Mouse (Mus musculus): ENCODE results near the gene Clic1.
A peak's percentile ranks its signal among the peaks of the same experiment; 100 is the strongest.

Clic1 gene

GRCm38 (mm10) chr17:35064951-35065947 lies 15.5 kb downstream of the Clic1 start, which contains the start of gene Ly6g6c:
Gene Ly6g6c (plus strand): TSS chr17:35065388.
- peak; percentile 73 to 78 for DNase-seq

GRCm38 (mm10) chr17:35066084-35066483 lies 16.3 kb downstream of the Clic1 start, which contains the start of gene Mpig6b:
Gene Mpig6b (minus strand): TSS chr17:35066184.
- no peak for DNase-seq

- DNase-seq, result no peak
These were observed 18.6 kb downstream of the Clic1 start for GRCm38 (mm10) chr17:35068213-35068914.

- no peak for DNase-seq
These were observed 20.9 kb downstream of the Clic1 start for GRCm38 (mm10) chr17:35070556-35071229.

- no peak for DNase-seq
These were observed 21.7 kb downstream of the Clic1 start for GRCm38 (mm10) chr17:35071454-35071853.

- no peak for DNase-seq
These were observed 24.3 kb downstream of the Clic1 start for GRCm38 (mm10) chr17:35074097-35074496.

GRCm38 (mm10) chr17:35076507-35077176 lies 26.9 kb downstream of the Clic1 start, which contains the start of gene Ly6g6e:
Gene Ly6g6e (plus strand): TSS chr17:35076902.
- DNase-seq, result no peak

- DNase-seq, result no peak
These were observed 27.5 kb downstream of the Clic1 start for GRCm38 (mm10) chr17:35077285-35077684.

GRCm38 (mm10) chr17:35077786-35078233 lies 28.0 kb downstream of the Clic1 start, which contains the start of gene Ly6g6d:
Gene Ly6g6d (minus strand): TSS chr17:35078065.
- peak; percentile 63 to 69 for DNase-seq

GRCm38 (mm10) chr17:35079778-35080177 lies 30.0 kb downstream of the Clic1 start:
- no peak for DNase-seq

- DNase-seq, result no peak
These were observed 30.5 kb downstream of the Clic1 start for GRCm38 (mm10) chr17:35080248-35080647.

GRCm38 (mm10) chr17:35080710-35081109 lies 30.9 kb downstream of the Clic1 start:
- DNase-seq, result no peak

- DNase-seq, result no peak
These were observed 33.2 kb downstream of the Clic1 start for GRCm38 (mm10) chr17:35082841-35083576.

GRCm38 (mm10) chr17:35083929-35084497 lies 34.2 kb downstream of the Clic1 start:
- DNase-seq, result no peak

GRCm38 (mm10) chr17:35085208-35085865 lies 35.6 kb downstream of the Clic1 start, which contains the start of gene Ly6g6f:
Gene Ly6g6f (minus strand): TSS chr17:35085610.
- DNase-seq, result no peak

- no peak for DNase-seq
These were observed 38.4 kb downstream of the Clic1 start for GRCm38 (mm10) chr17:35088151-35088550.

GRCm38 (mm10) chr17:35088825-35089644 lies 39.3 kb downstream of the Clic1 start, which contains the start of gene Abhd16a:
Gene Abhd16a (plus strand): TSS chr17:35089263.
- peak; percentile 91 to 93 for DNase-seq

GRCm38 (mm10) chr17:35090166-35090932 lies 40.6 kb downstream of the Clic1 start:
- DNase-seq, result no peak

Measured in kidney, adult 8-10 months (tissue).